Mouse (Mus musculus) CH12.LX (cell line): Measurements from ENCODE around the gene Nfatc2.

ENCODE experiments used
- CTCF ChIP-seq, 2 experiments: IDR thresholded peaks in 1 of 2; conservative IDR thresholded peaks in 1 of 2; 2 replicates each; pipeline ENCODE4 v1.5.1; 2011 to 2012; ENCODE audit warnings: low read depth in 2 of 2, low read length in 2 of 2, improper control_type of control experiment in 1 of 2, inconsistent platforms in 1 of 2, mild to moderate bottlenecking in 1 of 2, moderate library complexity in 1 of 2
- ELF1 ChIP-seq: IDR thresholded peaks from 2 replicates; pipeline ENCODE4 v1.6.1; 2014; ENCODE audit warnings: low read depth, mild to moderate bottlenecking, inconsistent platforms, low read length, improper control_type of control experiment
- EP300 ChIP-seq: IDR thresholded peaks from 2 replicates; pipeline ENCODE4 v1.6.1; 2011; ENCODE audit warnings: low read length, improper control_type of control experiment
- ETS1 ChIP-seq: conservative IDR thresholded peaks from 2 replicates; pipeline ENCODE4 v1.6.1; 2012; ENCODE audit warnings: low read depth, mild to moderate bottlenecking, inconsistent platforms, low read length, improper control_type of control experiment, moderate library complexity
- JUND ChIP-seq: conservative IDR thresholded peaks from 2 replicates; pipeline ENCODE4 v1.6.1; 2011; ENCODE audit warnings: low read depth, low read length, improper control_type of control experiment
- KAT2A ChIP-seq: IDR thresholded peaks from 2 replicates; pipeline ENCODE4 v1.6.1; 2012; ENCODE audit warnings: low read length, improper control_type of control experiment, inconsistent platforms; ENCODE audit not compliant: insufficient replicate concordance
- MAFK ChIP-seq: IDR thresholded peaks from 2 replicates; pipeline ENCODE4 v1.6.1; 2011; ENCODE audit warnings: low read length, improper control_type of control experiment; ENCODE audit not compliant: insufficient replicate concordance
- MAZ ChIP-seq: IDR thresholded peaks from 2 replicates; pipeline ENCODE4 v1.6.1; 2012; ENCODE audit warnings: low read depth, mild to moderate bottlenecking, inconsistent platforms, low read length, improper control_type of control experiment, moderate library complexity
- MYC ChIP-seq: IDR thresholded peaks from 2 replicates; pipeline ENCODE4 v1.6.1; 2011; ENCODE audit warnings: low read depth, mild to moderate bottlenecking, improper control_type of control experiment, low read length
- NRF1 ChIP-seq: IDR thresholded peaks from 2 replicates; pipeline ENCODE4 v1.6.1; 2014; ENCODE audit warnings: low read depth, mild to moderate bottlenecking, inconsistent platforms, low read length, improper control_type of control experiment, moderate library complexity
- POLR2A ChIP-seq: IDR thresholded peaks from 2 replicates; pipeline ENCODE4 v1.6.1; 2011; ENCODE audit warnings: low read depth, mild to moderate bottlenecking, improper control_type of control experiment, low read length
- RCOR1 ChIP-seq: conservative IDR thresholded peaks from 2 replicates; pipeline ENCODE4 v1.6.1; 2012; ENCODE audit warnings: low read depth, mild to moderate bottlenecking, inconsistent platforms, low read length, improper control_type of control experiment
- USF2 ChIP-seq: conservative IDR thresholded peaks from 2 replicates; pipeline ENCODE4 v1.6.1; 2011; ENCODE audit warnings: low read depth, low read length, improper control_type of control experiment
- ZKSCAN1 ChIP-seq: IDR thresholded peaks from 2 replicates; pipeline ENCODE4 v1.6.1; 2012; ENCODE audit warnings: low read depth, inconsistent platforms, low read length, improper control_type of control experiment, borderline replicate concordance

DNA sequence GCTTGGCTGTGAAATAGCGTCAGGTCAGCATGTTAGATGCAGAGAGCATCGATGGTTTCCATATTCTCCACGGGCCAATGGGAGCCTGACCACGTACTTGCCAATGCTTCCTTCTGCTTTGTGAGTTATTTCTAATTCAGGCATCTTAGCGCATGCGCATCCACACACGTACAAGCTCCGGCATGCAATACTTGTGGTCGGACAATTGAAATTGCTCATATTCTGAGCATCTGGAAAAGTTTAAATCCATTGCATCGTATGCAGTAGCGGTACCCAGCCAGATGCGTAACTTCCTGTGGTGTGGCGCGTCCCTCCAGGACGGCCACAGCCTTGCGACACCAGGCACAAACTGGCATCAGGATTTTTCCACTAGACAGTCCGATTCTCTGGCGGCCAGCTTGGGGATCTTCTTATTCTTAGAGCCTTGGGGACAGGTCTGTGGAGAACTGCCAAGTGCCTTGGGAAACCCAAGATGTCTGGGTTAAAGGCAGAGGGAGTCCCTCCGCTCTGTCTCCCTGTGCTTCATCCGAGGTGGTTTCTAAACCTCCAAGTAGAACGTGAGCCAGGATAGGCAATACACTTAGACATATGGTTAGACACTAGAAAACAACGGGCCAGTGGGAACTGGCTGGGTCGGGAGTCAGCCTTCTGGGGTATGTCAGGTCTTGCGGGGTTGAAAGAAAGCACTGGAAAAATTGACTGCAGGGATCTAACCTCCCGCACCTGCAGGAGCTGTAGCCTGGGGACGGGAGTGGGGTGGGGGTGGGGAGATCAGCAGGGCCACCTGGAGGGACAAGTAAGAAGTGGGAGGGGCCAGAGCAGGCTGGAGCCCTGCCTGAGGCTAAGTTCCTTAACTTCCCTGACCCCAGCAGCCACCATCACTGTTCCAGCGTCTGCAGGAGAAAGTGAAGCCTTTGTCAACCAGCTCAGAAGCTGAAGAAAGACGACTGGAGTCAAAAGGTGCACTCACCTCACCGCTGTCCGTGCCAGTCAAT, 149.4 kb downstream of the Nfatc2 start:
- TF ChIP-seq CTCF (conservative IDR thresholded peaks at IDR 0.05 in 1 of 2, IDR thresholded peaks at IDR 0.05 in 1 of 2; ENCODE audit: low read depth in 2 of 2, low read length in 2 of 2) (no peak), KAT2A (no peak), RCOR1 (no peak), MAFK (no peak), NRF1 (no peak), POLR2A (no peak), USF2 (no peak), ZKSCAN1 (no peak), ETS1 (no peak), MAZ (no peak), MYC (no peak), EP300 (no peak), ELF1 (no peak), JUND (no peak)
